Mouse (Mus musculus) megakaryocyte, embryonic 14.5 days (primary cell): ENCODE data around the gene Cnr1. TPM values are rescaled to one million over a fixed set of nuclear protein-coding genes. Genes with fewer than 3 reads are reported as not detected.

ENCODE experiments used
- H3K27me3 ChIP-seq: replicated peaks from 2 replicates; pipeline ENCODE3; 2012; ENCODE audit warnings: inconsistent platforms
- H3K36me3 ChIP-seq: replicated peaks from 2 replicates; pipeline ENCODE3; 2012; ENCODE audit warnings: low read length, inconsistent platforms, mixed read lengths
- H3K4me1 ChIP-seq: 2 replicates; pipeline ENCODE4 v1.6.1; 2012; ENCODE audit warnings: inconsistent platforms
- H3K4me3 ChIP-seq: replicated peaks from 2 replicates; pipeline ENCODE3; 2012; ENCODE audit warnings: moderate library complexity, mild to moderate bottlenecking, inconsistent platforms
- H3K9me3 ChIP-seq: 2 replicates; pipeline ENCODE4 v1.6.1; 2012; ENCODE audit warnings: inconsistent platforms
- FLI1 ChIP-seq: IDR thresholded peaks from 2 replicates; pipeline ENCODE4 v1.6.1; 2012; ENCODE audit warnings: low read length, inconsistent platforms, mixed read lengths
- GATA1 ChIP-seq: IDR thresholded peaks from 3 replicates; pipeline ENCODE4 v1.6.1; 2012; ENCODE audit warnings: mixed read lengths, low read length, inconsistent platforms, borderline replicate concordance
- polyA plus RNA-seq: library from polyadenylated mRNA; stranded (reverse); fragments of >175 nt; gene quantifications from 2 replicates; pipeline ENCODE4 v1.2.3, GENCODE M21; 2012; ENCODE audit warnings: low replicate concordance; ENCODE audit not compliant: insufficient read depth

Gene Cnr1
- polyA plus RNA-seq, 1 experiment, result 0.03 TPM

DNA sequence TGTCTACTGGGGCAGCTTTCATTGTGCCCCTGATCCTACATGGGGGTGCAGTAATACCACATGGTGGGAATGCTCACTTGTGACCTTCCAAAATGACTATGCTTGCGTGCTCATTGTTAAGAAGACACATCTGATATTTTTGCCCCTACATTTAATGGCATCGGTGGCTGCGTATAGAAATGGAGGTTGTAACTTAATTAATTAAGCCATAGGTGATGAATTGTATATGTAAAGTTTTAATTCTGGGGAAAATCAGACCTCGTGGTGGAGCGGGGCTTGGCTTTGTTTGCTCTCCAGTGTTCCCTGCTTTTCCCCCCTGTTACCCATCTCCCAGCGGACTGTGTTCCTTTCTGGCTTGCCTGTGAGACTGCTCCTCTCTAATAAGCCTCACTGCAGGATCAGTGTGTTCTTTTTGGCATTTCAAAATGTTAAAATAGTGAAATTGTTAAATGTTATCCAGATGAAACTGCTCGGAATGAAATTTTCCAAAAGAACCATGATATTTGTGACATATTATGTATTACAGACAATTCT lies 2.4 kb downstream of the Cnr1 start:
- Histone ChIP-seq H3K27me3 (peaks cover 46% of the 10 kb centered on the region), H3K36me3 (no peaks in the 10 kb centered on the region), H3K9me3 (no peaks in the 10 kb centered on the region), H3K4me1 (peaks cover 21% of the 10 kb centered on the region), H3K4me3 (no peak overlapping the region)
- TF ChIP-seq FLI1, result no peak
- TF ChIP-seq GATA1, result no peak

- Histone ChIP-seq H3K36me3 (no peaks in the 10 kb centered on the region), H3K27me3 (peaks cover 39% of the 10 kb centered on the region), H3K4me3 (no peak overlapping the region), H3K4me1 (peaks cover 21% of the 10 kb centered on the region), H3K9me3 (no peaks in the 10 kb centered on the region)
- TF ChIP-seq GATA1, result no peak
- no peak for TF ChIP-seq FLI1
Observed at GRCm38 (mm10) chr4:33927644-33928043, 3.3 kb downstream of the Cnr1 start.

- TF ChIP-seq FLI1, result no peak
- no peak for TF ChIP-seq GATA1
- H3K4me1 ChIP-seq, result peaks cover 18% of the 10 kb centered on the region
- peaks cover 31% of the 10 kb centered on the region for H3K27me3 ChIP-seq
- H3K4me3 ChIP-seq, result no peak overlapping the region
- no peaks in the 10 kb centered on the region for H3K36me3 ChIP-seq
- no peaks in the 10 kb centered on the region for H3K9me3 ChIP-seq
Observed at GRCm38 (mm10) chr4:33928450-33928849, 4.1 kb downstream of the Cnr1 start.

DNA sequence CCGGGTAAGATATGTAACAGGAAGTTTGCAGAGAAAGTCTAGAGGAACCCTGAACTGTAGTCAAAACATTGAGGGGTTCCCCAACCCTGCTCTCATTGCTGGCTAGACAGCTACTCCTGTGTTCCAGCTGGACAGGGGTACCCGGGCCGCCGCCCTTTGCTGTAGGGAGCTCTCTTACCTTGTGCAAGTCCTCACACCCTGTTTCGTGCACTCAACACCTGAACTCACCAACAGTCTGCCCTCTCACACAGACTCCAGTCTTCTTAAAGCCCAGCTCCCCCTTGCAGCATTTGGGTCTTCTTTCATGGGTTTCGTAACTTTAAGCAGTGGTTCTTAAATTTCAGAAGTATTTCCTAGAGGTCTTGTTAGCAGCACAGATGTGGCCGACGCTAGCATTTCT lies 7.0 kb downstream of the Cnr1 start:
- Histone ChIP-seq H3K9me3 (no peaks in the 10 kb centered on the region), H3K4me3 (no peak overlapping the region), H3K27me3 (peaks cover 9% of the 10 kb centered on the region), H3K36me3 (no peaks in the 10 kb centered on the region), H3K4me1 (no peaks in the 10 kb centered on the region)
- TF ChIP-seq FLI1, result no peak

GRCm38 (mm10) chr4:33941557-33941956 lies 17.2 kb downstream of the Cnr1 start:
- no peak for TF ChIP-seq FLI1
- TF ChIP-seq GATA1, result no peak
- Histone ChIP-seq H3K9me3 (peaks cover 18% of the 10 kb centered on the region), H3K4me1 (no peaks in the 10 kb centered on the region), H3K4me3 (no peak overlapping the region), H3K36me3 (peaks cover 5% of the 10 kb centered on the region), H3K27me3 (peaks cover 3% of the 10 kb centered on the region)

- TF ChIP-seq FLI1 (no peak), GATA1 (no peak)
Observed at GRCm38 (mm10) chr4:33943936-33944335, 19.5 kb downstream of the Cnr1 start.

DNA sequence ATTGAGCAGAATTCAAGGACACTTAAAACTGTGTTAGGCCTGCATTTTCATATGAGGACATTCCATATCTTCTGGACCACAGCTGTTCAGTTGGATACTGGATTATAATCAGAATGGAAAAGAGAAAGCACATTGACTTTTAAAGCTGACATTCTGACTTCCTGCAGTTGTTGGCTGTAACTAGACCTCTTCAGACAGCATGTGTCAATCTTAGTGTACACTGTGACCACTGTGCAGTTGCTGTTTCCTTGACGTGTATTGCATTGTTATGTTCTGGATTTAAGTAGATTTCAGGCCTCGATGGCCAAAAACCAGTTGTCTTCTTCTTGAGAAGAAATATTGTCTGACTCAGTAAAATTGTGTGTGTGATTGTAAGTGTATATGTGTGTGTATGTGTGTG lies 21.3 kb downstream of the Cnr1 start:
- peaks cover 5% of the 10 kb centered on the region for H3K36me3 ChIP-seq
- peaks cover 15% of the 10 kb centered on the region for H3K9me3 ChIP-seq
- peaks cover 3% of the 10 kb centered on the region for H3K27me3 ChIP-seq
- TF ChIP-seq GATA1, result no peak
- no peak for TF ChIP-seq FLI1
- no peaks in the 10 kb centered on the region for H3K4me1 ChIP-seq
- no peak overlapping the region for H3K4me3 ChIP-seq

More at GRCm38 (mm10) chr4:33943936-33944335, 19.5 kb downstream of the Cnr1 start:
- H3K9me3 ChIP-seq, result peaks cover 18% of the 10 kb centered on the region
- H3K4me3 ChIP-seq, result no peak overlapping the region
- no peaks in the 10 kb centered on the region for H3K4me1 ChIP-seq
- H3K36me3 ChIP-seq, result peaks cover 5% of the 10 kb centered on the region
- peaks cover 3% of the 10 kb centered on the region for H3K27me3 ChIP-seq

- TF ChIP-seq FLI1 (no peak), GATA1 (no peak)
- no peak overlapping the region for H3K4me3 ChIP-seq
- peaks cover 5% of the 10 kb centered on the region for H3K36me3 ChIP-seq
- no peaks in the 10 kb centered on the region for H3K27me3 ChIP-seq
- H3K4me1 ChIP-seq, result no peaks in the 10 kb centered on the region
- H3K9me3 ChIP-seq, result peaks cover 21% of the 10 kb centered on the region
Observed at GRCm38 (mm10) chr4:33947584-33947983, 23.2 kb downstream of the Cnr1 start.

DNA sequence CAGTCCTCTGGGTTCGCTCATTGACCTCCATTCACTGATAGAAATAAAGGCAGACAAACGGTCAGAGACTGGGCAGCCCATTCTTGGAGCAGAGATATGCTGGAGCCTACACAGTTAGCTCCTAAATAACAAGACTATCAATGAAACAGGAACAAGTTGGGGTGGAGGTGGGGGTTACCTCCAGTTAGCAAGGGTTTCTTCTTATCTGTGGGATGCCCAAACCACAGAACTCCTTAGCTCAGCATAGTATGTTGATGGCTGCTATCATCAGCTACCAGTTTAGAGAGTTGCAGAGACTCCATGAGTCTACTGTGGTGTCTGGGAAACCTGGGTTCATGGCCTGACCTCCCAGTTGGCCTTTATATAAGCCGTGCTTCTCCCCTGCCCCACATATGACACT lies 33.0 kb downstream of the Cnr1 start:
- H3K4me3 ChIP-seq, result no peak overlapping the region
- H3K27me3 ChIP-seq, result no peaks in the 10 kb centered on the region
- peaks cover 18% of the 10 kb centered on the region for H3K9me3 ChIP-seq
- 0 out of 2 replicates have a peak, but pooled peaks cover 3% of the 10 kb centered on the region for H3K4me1 ChIP-seq
- TF ChIP-seq GATA1 (no peak), FLI1 (no peak)
- no peaks in the 10 kb centered on the region for H3K36me3 ChIP-seq

- Histone ChIP-seq H3K36me3 (no peaks in the 10 kb centered on the region), H3K4me3 (no peak overlapping the region), H3K9me3 (peaks cover 16% of the 10 kb centered on the region), H3K4me1 (0 out of 2 replicates have a peak, but pooled peaks cover 3% of the 10 kb centered on the region), H3K27me3 (no peaks in the 10 kb centered on the region)
- TF ChIP-seq FLI1, result no peak
- TF ChIP-seq GATA1, result no peak
Observed at GRCm38 (mm10) chr4:33958515-33958914, 34.1 kb downstream of the Cnr1 start.

DNA sequence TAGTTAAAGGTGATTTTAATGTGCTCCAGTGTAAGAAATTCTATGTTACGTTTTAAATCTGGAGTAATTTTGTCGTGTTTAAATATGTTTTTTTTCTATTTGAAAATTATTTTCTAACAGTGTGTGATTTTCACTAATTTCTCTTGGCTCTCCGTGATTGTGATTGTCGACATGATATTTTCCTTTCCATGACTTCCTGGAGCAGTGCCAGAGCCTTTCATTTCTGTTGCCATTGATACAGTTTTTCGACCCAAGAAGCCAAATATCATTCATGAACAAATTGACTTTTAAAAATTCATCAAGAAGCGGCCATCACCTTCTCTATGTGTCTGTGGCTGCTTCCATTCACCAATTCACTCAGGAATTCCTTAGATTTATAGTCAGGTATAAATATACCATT lies 35.4 kb downstream of the Cnr1 start:
- TF ChIP-seq FLI1 (no peak), GATA1 (no peak)
- H3K27me3 ChIP-seq, result no peaks in the 10 kb centered on the region
- H3K9me3 ChIP-seq, result peaks cover 12% of the 10 kb centered on the region; the same call in 1 of the 2 replicates
- H3K4me1 ChIP-seq, result 0 out of 2 replicates have a peak, but pooled peaks cover 3% of the 10 kb centered on the region
- no peaks in the 10 kb centered on the region for H3K36me3 ChIP-seq
- H3K4me3 ChIP-seq, result no peak overlapping the region
